Mouse (Mus musculus) central nervous system, embryonic 11.5 days (tissue): ENCODE data around the gene 2410004B18Rik. TPM values are rescaled to one million over a fixed set of nuclear protein-coding genes. Genes with fewer than 3 reads are reported as not detected.

Experiments used
- polyA plus RNA-seq: library from polyadenylated mRNA; depleted of rRNA; stranded (reverse); fragments of >200 nt; gene quantifications from 2 replicates; pipeline ENCODE4 v1.2.3, GENCODE M21; 2012; rRNA removed

The 2410004B18Rik gene
- 34.5 and 42.4 TPM in 2 replicates for polyA plus RNA-seq

DNA sequence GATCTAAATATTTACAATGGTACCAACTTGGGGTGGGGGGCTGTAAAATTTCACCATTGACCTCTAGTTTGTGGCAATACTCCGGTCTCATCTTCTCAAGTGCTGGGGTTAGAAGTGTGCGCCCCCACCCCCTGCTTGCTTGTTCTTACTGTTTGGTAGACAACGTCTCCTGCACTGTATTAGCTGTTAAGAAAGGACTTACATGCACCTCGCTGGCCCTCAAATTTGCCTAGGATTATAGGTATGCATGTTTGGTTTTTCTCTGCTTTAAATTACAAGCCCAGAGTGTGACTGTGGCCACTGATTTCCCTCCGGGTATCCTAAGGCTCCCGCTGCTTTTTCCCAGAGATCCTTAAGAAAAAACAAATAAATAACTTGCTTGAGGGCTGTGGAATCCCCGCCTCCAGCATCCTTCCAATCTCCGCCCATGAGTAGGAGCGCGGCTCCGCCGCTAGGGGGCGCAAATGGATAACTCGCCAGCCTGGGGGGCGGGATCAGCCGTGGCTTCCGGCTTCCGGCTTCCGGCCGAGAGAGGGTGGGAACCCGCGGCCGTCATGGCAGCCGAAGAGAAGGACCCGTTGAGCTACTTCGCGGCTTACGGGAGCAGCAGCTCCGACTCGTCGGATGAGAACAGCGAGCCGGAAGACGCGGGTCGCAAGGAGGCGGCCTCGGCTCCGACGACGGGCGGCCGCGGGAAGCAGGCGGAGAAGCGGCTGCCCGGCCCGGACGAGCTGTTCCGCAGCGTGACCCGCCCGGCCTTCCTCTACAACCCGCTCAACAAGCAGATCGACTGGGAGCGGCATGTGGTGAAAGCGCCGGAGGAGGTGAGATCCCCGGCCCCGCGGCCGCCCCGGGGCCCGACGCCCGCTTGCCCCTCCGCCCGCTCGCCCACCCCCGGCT is at the start of gene 2410004B18Rik:
TSS of gene 2410004B18Rik (plus strand) at position 510 of the 900 bp plus-strand sequence.

DNA sequence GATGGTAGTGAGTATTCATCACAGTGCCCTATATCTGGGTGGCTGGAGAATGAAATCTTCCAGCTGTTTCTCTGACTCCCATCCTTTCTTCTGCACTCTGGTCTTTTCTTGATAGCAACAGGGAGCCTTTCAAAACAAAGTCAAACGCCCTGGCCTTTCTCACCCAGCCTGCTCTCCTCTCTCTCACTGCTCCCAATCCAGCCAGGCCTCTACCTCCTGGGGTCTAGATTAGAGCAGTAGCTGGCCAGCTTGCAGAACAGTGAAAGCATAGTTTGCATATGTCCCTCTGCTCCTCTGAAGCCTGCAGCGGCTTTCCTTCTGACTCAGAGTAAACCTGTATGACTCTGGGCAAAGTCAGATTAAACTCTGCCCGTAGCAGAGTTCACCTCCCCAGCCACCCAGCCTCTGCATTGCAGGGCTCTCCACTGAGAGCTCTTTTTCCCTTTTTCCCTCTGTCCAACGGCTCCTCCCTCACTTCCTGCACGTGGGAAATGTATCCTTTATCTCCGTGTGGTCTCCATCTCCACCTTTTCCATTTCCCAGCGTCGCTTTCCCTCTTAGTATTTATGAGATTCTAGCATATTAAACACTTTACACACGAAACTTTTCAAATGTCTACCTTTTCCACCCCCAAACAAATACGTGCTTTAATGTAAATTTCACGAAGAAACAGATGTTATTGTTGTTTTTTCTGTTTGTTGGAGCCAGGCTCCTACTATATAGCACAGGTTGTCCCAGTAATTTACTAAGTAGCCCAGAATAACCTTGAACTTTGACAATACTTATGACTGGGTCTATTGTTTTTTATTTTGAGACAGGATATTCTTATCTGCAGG is 15.6 kb upstream of the 2410004B18Rik start, which contains the start of gene Bcl10:
TSS of gene Bcl10 (plus strand) at position 786 of the 836 bp plus-strand sequence.

DNA sequence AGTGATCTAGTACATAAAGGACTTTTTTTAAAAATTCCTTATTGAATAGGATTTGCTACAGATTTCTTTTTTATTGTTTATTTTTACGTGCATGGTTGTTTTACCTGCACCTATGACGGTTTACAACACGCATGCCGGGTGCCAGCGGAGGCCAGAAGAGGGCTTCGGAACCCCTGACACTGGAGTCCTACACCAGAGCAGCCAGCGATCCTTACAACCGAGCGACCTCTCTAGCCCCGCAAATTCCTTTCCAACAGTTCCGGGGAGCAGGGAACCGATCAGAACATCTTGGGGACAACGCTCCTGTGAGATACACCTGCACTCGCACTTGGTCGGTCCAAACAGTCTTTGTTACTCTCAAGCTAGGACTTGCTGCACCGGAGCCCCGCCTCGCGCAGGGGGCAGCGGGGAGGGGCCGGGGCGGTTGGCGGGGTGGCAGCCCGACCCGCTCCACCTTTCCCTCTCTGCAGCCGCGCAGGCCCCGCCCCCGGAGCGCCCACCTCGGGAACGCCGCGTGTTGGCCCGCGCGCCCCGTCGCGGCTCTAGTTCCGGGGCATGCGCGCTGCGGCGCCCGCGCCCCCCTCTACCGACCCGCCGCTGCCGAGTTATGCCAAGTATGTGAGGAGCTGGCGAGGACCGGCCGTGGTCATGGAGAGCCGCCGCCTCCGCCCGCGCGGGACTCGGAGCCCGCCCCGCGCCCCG is 49.6 kb downstream of the 2410004B18Rik start, which contains the start of gene Syde2:
TSS of gene Syde2 (plus strand) at position 603 of the 702 bp plus-strand sequence.

Other genes starting within 250 kb of the 2410004B18Rik start
- gene Ddah1, start 179.3 kb upstream of the 2410004B18Rik start, polyA plus RNA-seq: 20.1 and 26.3 TPM in 2 replicates
- gene Bcl10, start 15.2 kb upstream of the 2410004B18Rik start, polyA plus RNA-seq: 16.4 and 22.1 TPM in 2 replicates
- 3.4 and 4.6 TPM in 2 replicates for gene Syde2, start 49.9 kb downstream of the 2410004B18Rik start, polyA plus RNA-seq
- gene Wdr63, start 170.1 kb downstream of the 2410004B18Rik start, polyA plus RNA-seq: 0.14 and 0.35 TPM in 2 replicates
- gene Mcoln3, start 179.4 kb downstream of the 2410004B18Rik start, polyA plus RNA-seq: 2.2 and 5.7 TPM in 2 replicates
- gene Mcoln2, start 211.8 kb downstream of the 2410004B18Rik start, polyA plus RNA-seq: 0.58 and 0.61 TPM in 2 replicates